Mouse (Mus musculus) limb, embryonic 14.5 days (tissue): ENCODE results near the gene St7l. TPM values are rescaled to one million over a fixed set of nuclear protein-coding genes. Genes with fewer than 3 reads are reported as not detected.

Source experiments
- ATAC-seq: fragments of 200-750 bp; cut with Nextera tagmentation; 2 replicates; pipeline ENCODE4 v1.8.0; 2017; ENCODE audit warnings: low read depth, moderate number of reproducible peaks, moderate TSS enrichment; ENCODE audit not compliant: low FRiP score
- DNase-seq: peaks from one replicate; pipeline ENCODE4 v3.0.0-alpha.2; 2015; ENCODE audit warnings: low spot score
- H3K27ac ChIP-seq: fragments of 300-500 bp; sonication (generic); replicated peaks from 2 replicates; pipeline ENCODE4 v1.5.1; 2014; ENCODE audit warnings: low read depth, mild to moderate bottlenecking, low read length, moderate library complexity, mixed read lengths
- H3K27me3 ChIP-seq: fragments of 300-500 bp; sonication (generic); 2 replicates; pipeline ENCODE4 v1.6.1; 2014; ENCODE audit warnings: low read length, mixed read lengths; ENCODE audit not compliant: control insufficient read depth, insufficient read depth
- H3K36me3 ChIP-seq: fragments of 300-500 bp; sonication (generic); 2 replicates; pipeline ENCODE4 v1.6.1; 2014; ENCODE audit warnings: mild to moderate bottlenecking, low read length, moderate library complexity, mixed read lengths; ENCODE audit not compliant: control insufficient read depth, insufficient read depth
- H3K4me1 ChIP-seq: fragments of 300-500 bp; sonication (generic); 2 replicates; pipeline ENCODE4 v1.6.1; 2014; ENCODE audit warnings: antibody characterized with exemption, low read length, mixed read lengths; ENCODE audit not compliant: control insufficient read depth, insufficient read depth
- H3K4me2 ChIP-seq: fragments of 300-500 bp; sonication (generic); replicated peaks from 2 replicates; pipeline ENCODE4 v1.6.1; 2014; ENCODE audit warnings: low read depth, mild to moderate bottlenecking, low read length, moderate library complexity; ENCODE audit not compliant: severe bottlenecking
- H3K4me3 ChIP-seq: fragments of 300-500 bp; sonication (generic); replicated peaks from 2 replicates; pipeline ENCODE4 v1.5.1; 2014; ENCODE audit warnings: low read length
- H3K9ac ChIP-seq: fragments of 300-500 bp; sonication (generic); 2 replicates; pipeline ENCODE4 v1.6.1; 2014; ENCODE audit warnings: mild to moderate bottlenecking, low read depth, low read length, moderate library complexity; ENCODE audit not compliant: severe bottlenecking
- H3K9me3 ChIP-seq: fragments of 300-500 bp; sonication (generic); 2 replicates; pipeline ENCODE4 v1.6.1; 2016; ENCODE audit warnings: low read length; ENCODE audit not compliant: control insufficient read depth
- POLR2A ChIP-seq: fragments of 200-500 bp; IDR thresholded peaks from 2 replicates; pipeline ENCODE4 v1.8.0; 2012; ENCODE audit warnings: inconsistent platforms, mild to moderate bottlenecking, moderate library complexity, borderline replicate concordance; ENCODE audit not compliant: insufficient read depth, insufficient read length; ENCODE audit errors: extremely low read depth
- WGBS: fragments of 180-500 bp; shearing (Covaris S2); extraction: QIAGEN DNeasy Blood & Tissue Kit; methylation state at CpG from one replicate; pipeline ENCODE4 v1.1.7; 2014; 5-methylcytosine and 5-hydroxymethylcytosine counted together
- polyA plus RNA-seq, 2 experiments: library from polyadenylated mRNA; depleted of rRNA in 1 of 2; stranded (reverse) in 1 of 2; unstranded in 1 of 2; fragments of >200 nt; fragmentation: Nextera tagmentation in 1 of 2; extraction: Ambion mirVana in 1 of 2; gene quantifications; 2 replicates each; pipeline versions ENCODE4 v1.2.1 to v1.2.3; 2012 to 2014

St7l gene
- polyA plus RNA-seq (2012; rRNA removed) (18.1 and 18.4 TPM in 2 replicates), polyA plus RNA-seq (2014; fragmentation: Nextera tagmentation; extraction: Ambion mirVana) (36.7 and 40.4 TPM in 2 replicates)

DNA sequence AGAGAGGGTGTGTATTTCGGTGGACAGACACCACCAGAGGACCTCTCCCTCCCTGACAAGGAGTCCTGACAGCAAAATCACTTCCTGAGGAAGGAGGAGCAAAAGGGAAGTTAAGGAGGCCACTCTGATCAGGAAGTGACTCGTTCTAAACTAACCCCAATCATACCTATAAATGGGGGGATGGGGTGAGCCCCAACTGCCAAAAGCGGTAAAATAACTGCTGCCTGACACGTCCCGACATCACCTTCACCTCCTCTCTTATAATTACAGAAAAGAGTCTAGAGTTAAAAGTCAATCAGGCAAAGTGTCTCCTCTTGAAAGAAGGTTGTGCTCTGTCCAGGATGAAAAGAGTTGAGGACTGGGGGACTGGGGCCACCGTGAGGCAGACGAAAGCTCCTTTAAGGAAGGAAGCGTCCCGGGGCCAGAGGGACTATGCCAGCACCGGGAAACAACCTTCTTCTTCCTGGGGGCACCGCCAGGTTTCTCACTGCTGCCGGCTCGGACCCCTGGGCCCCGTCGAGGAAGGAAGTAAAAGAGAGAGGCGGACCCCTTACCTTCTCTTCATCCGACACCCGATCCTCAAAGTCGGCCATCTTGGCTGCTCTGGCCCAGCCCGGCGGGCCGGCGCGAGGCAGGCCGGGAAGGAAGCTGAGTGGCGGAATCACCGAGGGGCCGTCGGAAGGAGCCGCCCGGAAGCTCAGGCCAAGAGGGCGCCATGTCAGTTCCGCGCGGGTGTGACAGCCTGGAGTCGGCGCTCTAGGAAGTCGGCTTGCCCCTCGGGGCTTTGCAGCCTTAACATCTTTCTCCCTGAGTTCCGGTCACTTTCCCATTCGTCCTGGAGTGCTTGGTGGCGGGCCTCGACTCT, at the start of gene St7l, which contains the start of gene Capza1:
St7l (plus strand) TSS at position 220 of the 865 bp plus-strand sequence.
Capza1 (minus strand) TSS at position 720 of the 865 bp plus-strand sequence.
- Histone ChIP-seq H3K36me3 (peaks cover 7% of the 10 kb centered on the region), H3K4me1 (peaks cover 22% of the 10 kb centered on the region), H3K4me2 (peak within 1 kb of the TSS; percentile 76), H3K4me3 (peak within 1 kb of the TSS; percentile 94), H3K9me3 (no peaks in the 10 kb centered on the region), H3K9ac (peak within 1 kb of the TSS; percentile 92), H3K27me3 (no peaks in the 10 kb centered on the region), H3K27ac (peak within 1 kb of the TSS; percentile 91)
- ATAC-seq (peak; percentile 95), DNase-seq (peak; percentile 91)
- WGBS, result under 1% methylated on average over 43 of the region's 43 CpGs
- 0 out of 2 replicates have a peak, but pooled peaks have one; percentile 61 for TF ChIP-seq POLR2A

DNA sequence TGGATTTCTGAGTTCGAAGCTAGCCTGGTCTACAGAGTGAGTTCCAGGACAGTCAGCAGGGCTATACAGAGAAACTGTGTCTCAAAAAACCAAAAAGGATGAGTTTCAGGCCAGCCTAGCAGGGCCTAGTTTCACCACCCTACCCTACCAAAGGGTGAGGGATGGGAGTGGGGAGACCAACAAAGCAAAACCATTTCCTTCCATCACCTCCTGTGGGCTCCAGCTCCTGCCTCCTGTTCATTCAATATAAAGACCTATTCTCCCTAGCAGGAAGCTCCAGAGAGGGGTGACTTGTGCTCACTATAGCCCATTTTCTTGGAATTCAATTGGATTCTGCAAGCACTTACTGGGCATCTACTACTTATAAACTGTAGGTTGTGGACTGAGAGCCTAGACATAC, 49.1 kb upstream of the St7l start:
- Histone ChIP-seq H3K27ac (no peak overlapping the region), H3K36me3 (peaks cover 7% of the 10 kb centered on the region; the same call in 1 of the 2 replicates), H3K4me3 (no peak overlapping the region), H3K4me2 (no peak overlapping the region), H3K27me3 (no peaks in the 10 kb centered on the region), H3K4me1 (peaks cover 20% of the 10 kb centered on the region), H3K9me3 (no peaks in the 10 kb centered on the region), H3K9ac (no peak overlapping the region)
- no peak for DNase-seq
- no peak for TF ChIP-seq POLR2A
- no peak for ATAC-seq
- WGBS, result 87% methylated on average over 1 of the region's 1 CpGs

DNA sequence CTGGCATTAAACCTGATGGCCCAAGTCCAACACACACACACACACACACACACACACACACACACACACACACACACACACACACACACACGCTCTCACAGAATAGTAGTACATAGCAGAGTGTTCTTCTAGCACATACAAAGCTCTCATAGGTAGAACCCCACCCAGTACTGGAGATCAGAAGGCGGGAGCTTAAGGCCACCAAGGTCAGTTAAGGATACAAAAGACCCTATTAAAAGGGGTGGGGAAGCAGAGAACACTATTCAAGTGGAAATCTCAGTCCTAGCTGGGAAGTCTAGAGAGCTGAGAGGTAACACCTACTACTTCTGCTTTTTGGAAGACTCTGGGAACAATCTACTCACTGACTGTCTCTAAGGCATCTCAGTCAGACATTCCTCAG, 48.5 kb upstream of the St7l start:
- no peaks in the 10 kb centered on the region for H3K9me3 ChIP-seq
- no peak overlapping the region for H3K4me2 ChIP-seq
- H3K27ac ChIP-seq, result no peak overlapping the region
- H3K36me3 ChIP-seq, result peaks cover 7% of the 10 kb centered on the region; the same call in 1 of the 2 replicates
- no peaks in the 10 kb centered on the region for H3K27me3 ChIP-seq
- DNase-seq, result no peak
- TF ChIP-seq POLR2A, result no peak
- no peak overlapping the region for H3K4me3 ChIP-seq
- peaks cover 20% of the 10 kb centered on the region for H3K4me1 ChIP-seq
- no peak for ATAC-seq
- 86% methylated on average over 2 of the region's 2 CpGs for WGBS
- no peak overlapping the region for H3K9ac ChIP-seq

DNA sequence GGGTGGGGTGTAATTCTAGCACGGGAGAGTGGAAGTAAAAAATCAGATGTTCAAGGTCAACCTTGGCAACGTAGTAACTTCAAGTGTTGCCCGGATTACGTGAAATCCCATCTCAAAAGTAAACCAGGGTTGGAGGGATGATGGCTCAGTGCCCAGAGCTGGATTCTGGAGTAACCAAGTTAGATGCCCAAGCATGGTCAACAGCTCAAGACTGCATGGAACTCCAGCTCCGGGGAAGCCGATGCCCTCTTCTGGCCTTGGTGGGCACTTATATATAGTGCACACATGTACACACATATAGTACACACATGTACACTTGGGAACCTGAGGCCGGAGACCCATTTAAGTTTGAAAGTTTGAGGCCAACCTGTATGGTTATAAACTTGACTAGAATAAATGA, 47.7 kb upstream of the St7l start:
- H3K36me3 ChIP-seq, result peaks cover 7% of the 10 kb centered on the region; the same call in 1 of the 2 replicates
- H3K4me1 ChIP-seq, result peaks cover 20% of the 10 kb centered on the region
- no peaks in the 10 kb centered on the region for H3K27me3 ChIP-seq
- 94% methylated on average over 7 of the region's 7 CpGs for WGBS
- H3K4me3 ChIP-seq, result no peak overlapping the region
- no peaks in the 10 kb centered on the region for H3K9me3 ChIP-seq
- no peak for TF ChIP-seq POLR2A
- ATAC-seq (no peak), DNase-seq (no peak)
- no peak overlapping the region for H3K9ac ChIP-seq
- H3K4me2 ChIP-seq, result no peak overlapping the region
- no peak overlapping the region for H3K27ac ChIP-seq

DNA sequence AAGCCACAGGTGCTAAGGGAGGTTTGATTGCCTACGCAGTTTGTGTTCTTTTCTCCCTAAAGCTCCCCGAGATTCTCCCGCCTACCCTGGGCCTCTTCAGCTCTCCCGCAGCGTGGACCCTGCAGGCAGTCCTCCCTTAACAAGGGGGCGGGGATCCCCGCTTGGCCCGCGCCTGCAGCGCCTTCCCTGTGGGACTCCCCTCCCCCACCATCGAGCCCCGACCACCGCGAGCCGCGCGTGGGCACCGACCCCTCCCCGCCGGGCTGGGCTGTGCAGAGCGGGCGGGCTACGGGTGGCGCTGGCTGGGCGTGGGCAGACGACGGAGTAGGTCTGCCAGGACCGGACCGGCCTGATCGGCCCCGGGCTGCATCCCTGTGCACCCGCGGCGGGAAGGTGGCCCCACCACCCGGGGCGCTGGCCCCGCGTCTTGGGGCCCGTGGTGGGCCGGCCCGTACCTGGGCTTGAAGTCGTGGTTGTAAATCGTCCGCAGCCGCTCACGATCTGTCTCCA, 46.3 kb upstream of the St7l start:
- under 1% methylated on average over 17 of the region's 46 CpGs for WGBS
- H3K4me2 ChIP-seq, result peak overlapping the region; percentile 57
- DNase-seq, result peak; percentile 63
- ATAC-seq, result peak; percentile 61
- H3K9ac ChIP-seq, result peak overlapping the region; percentile 96
- peaks cover 17% of the 10 kb centered on the region; the same call in 1 of the 2 replicates for H3K36me3 ChIP-seq
- no peaks in the 10 kb centered on the region for H3K27me3 ChIP-seq
- H3K9me3 ChIP-seq, result no peaks in the 10 kb centered on the region
- H3K4me3 ChIP-seq, result peak overlapping the region; percentile 86
- peak overlapping the region; percentile 94 for H3K27ac ChIP-seq
- H3K4me1 ChIP-seq, result peaks cover 20% of the 10 kb centered on the region
- no peak for TF ChIP-seq POLR2A
